Mouse (Mus musculus) stomach, postnatal 0 days (tissue): ENCODE measurements around the gene Foxp1.

Experiments used
- CTCF ChIP-seq: IDR thresholded peaks from 2 replicates; pipeline ENCODE4 v1.5.1; 2016; ENCODE audit warnings: antibody characterized with exemption, low read depth, mild to moderate bottlenecking, moderate library complexity
- EP300 ChIP-seq: optimal IDR thresholded peaks from 2 replicates; pipeline ENCODE3; 2016; ENCODE audit warnings: antibody characterized with exemption

GRCm38 (mm10) chr6:99047322-99047721, 475.2 kb downstream of the Foxp1 start:
- no peak for TF ChIP-seq CTCF
- TF ChIP-seq EP300: no peak
